Mouse (Mus musculus) heart, embryonic 11.5 days (tissue): ENCODE data around the gene Dusp5. TPM values are rescaled to one million over a fixed set of nuclear protein-coding genes. Genes with fewer than 3 reads are reported as not detected.

ENCODE experiments used
- ATAC-seq: fragments of 200-750 bp; cut with Nextera tagmentation; replicated peaks from 2 replicates; pipeline ENCODE4 v1.8.0; 2017; ENCODE audit warnings: moderate library complexity; ENCODE audit not compliant: insufficient number of reproducible peaks, low FRiP score, low TSS enrichment
- H3K27ac ChIP-seq: fragments of 300-500 bp; sonication (generic); 2 replicates; pipeline ENCODE4 v1.5.1; 2014; ENCODE audit warnings: mild to moderate bottlenecking, low read depth, low read length
- H3K27me3 ChIP-seq: fragments of 300-500 bp; sonication (generic); 2 replicates; pipeline ENCODE4 v1.6.1; 2014; ENCODE audit warnings: mild to moderate bottlenecking, low read length, mixed read lengths; ENCODE audit not compliant: control insufficient read depth, insufficient read depth
- H3K36me3 ChIP-seq: fragments of 300-500 bp; sonication (generic); 2 replicates; pipeline ENCODE4 v1.6.1; 2014; ENCODE audit warnings: mild to moderate bottlenecking, low read length, moderate library complexity, mixed read lengths; ENCODE audit not compliant: control insufficient read depth, insufficient read depth
- H3K4me1 ChIP-seq: fragments of 300-500 bp; sonication (generic); 2 replicates; pipeline ENCODE4 v1.6.1; 2014; ENCODE audit warnings: low read length; ENCODE audit not compliant: control insufficient read depth, insufficient read depth
- H3K4me2 ChIP-seq: fragments of 300-500 bp; sonication (generic); 2 replicates; pipeline ENCODE4 v1.6.1; 2014; ENCODE audit warnings: mild to moderate bottlenecking, moderate library complexity
- H3K4me3 ChIP-seq: fragments of 300-500 bp; sonication (generic); 2 replicates; pipeline ENCODE4 v1.5.1; 2014; ENCODE audit warnings: low read depth, low read length
- H3K9ac ChIP-seq: fragments of 300-500 bp; sonication (generic); 2 replicates; pipeline ENCODE4 v1.6.1; 2014; ENCODE audit warnings: mild to moderate bottlenecking, low read depth, low read length, moderate library complexity
- H3K9me3 ChIP-seq: fragments of 300-500 bp; sonication (generic); replicated peaks from 2 replicates; pipeline ENCODE4 v1.6.1; 2016; ENCODE audit warnings: low read length; ENCODE audit not compliant: control insufficient read depth
- WGBS: fragments of 180-500 bp; shearing (Covaris S2); extraction: QIAGEN DNeasy Blood & Tissue Kit; methylation state at CpG from one replicate; pipeline ENCODE4 v1.1.7; 2014; ENCODE audit not compliant: insufficient replicate concordance; 5-methylcytosine and 5-hydroxymethylcytosine counted together
- polyA plus RNA-seq: library from polyadenylated mRNA; unstranded; fragments of >200 nt; fragmentation: Nextera tagmentation; extraction: Ambion mirVana; gene quantifications from 2 replicates; pipeline ENCODE4 v1.2.1, GENCODE M21; 2014

The Dusp5 gene
- polyA plus RNA-seq, 1 experiment from 2014 or later: 9.4 TPM

GRCm38 (mm10) chr19:53539296-53539695 is 10.4 kb downstream of the Dusp5 start:
- Histone ChIP-seq H3K4me1 (no peaks in the 10 kb centered on the region), H3K9ac (no peak overlapping the region), H3K4me3 (no peak overlapping the region), H3K4me2 (no peak overlapping the region), H3K27ac (no peak overlapping the region), H3K27me3 (no peaks in the 10 kb centered on the region), H3K9me3 (no peaks in the 10 kb centered on the region), H3K36me3 (0 out of 2 replicates have a peak, but pooled peaks cover 12% of the 10 kb centered on the region)
- ATAC-seq: no peak
- 77% methylated on average over 3 of the region's 3 CpGs for WGBS

GRCm38 (mm10) chr19:53543602-53544001 is 14.7 kb downstream of the Dusp5 start:
- Histone ChIP-seq H3K4me3 (no peak overlapping the region), H3K9me3 (no peaks in the 10 kb centered on the region), H3K4me1 (no peaks in the 10 kb centered on the region), H3K9ac (no peak overlapping the region), H3K27ac (no peak overlapping the region), H3K27me3 (no peaks in the 10 kb centered on the region), H3K4me2 (no peak overlapping the region), H3K36me3 (0 out of 2 replicates have a peak, but pooled peaks cover 8% of the 10 kb centered on the region)
- 29% methylated on average over 5 of the region's 5 CpGs for WGBS
- no peak for ATAC-seq

GRCm38 (mm10) chr19:53544923-53545561 is 16.1 kb downstream of the Dusp5 start:
- no peak overlapping the region for H3K4me3 ChIP-seq
- 0 out of 2 replicates have a peak, but pooled peaks cover 8% of the 10 kb centered on the region for H3K36me3 ChIP-seq
- H3K4me1 ChIP-seq: no peaks in the 10 kb centered on the region
- no peak overlapping the region for H3K4me2 ChIP-seq
- WGBS: 51% methylated on average over 4 of the region's 4 CpGs
- H3K9ac ChIP-seq: no peak overlapping the region
- no peak overlapping the region for H3K27ac ChIP-seq
- ATAC-seq: no peak
- no peaks in the 10 kb centered on the region for H3K27me3 ChIP-seq
- H3K9me3 ChIP-seq: no peaks in the 10 kb centered on the region

- H3K27ac ChIP-seq: no peak overlapping the region
- WGBS: 59% methylated on average over 8 of the region's 8 CpGs
- H3K4me3 ChIP-seq: no peak overlapping the region
- no peak for ATAC-seq
- no peaks in the 10 kb centered on the region for H3K36me3 ChIP-seq
- no peak overlapping the region for H3K4me2 ChIP-seq
- no peaks in the 10 kb centered on the region for H3K27me3 ChIP-seq
- no peak overlapping the region for H3K9ac ChIP-seq
- no peaks in the 10 kb centered on the region for H3K9me3 ChIP-seq
- 0 out of 2 replicates have a peak, but pooled peaks cover 4% of the 10 kb centered on the region for H3K4me1 ChIP-seq
These were observed 18.7 kb downstream of the Dusp5 start for GRCm38 (mm10) chr19:53547597-53547996.

- Histone ChIP-seq H3K4me1 (peaks cover 4% of the 10 kb centered on the region; the same call in 1 of the 2 replicates), H3K4me2 (no peak overlapping the region), H3K27ac (no peak overlapping the region), H3K27me3 (no peaks in the 10 kb centered on the region), H3K4me3 (no peak overlapping the region), H3K9ac (no peak overlapping the region), H3K36me3 (no peaks in the 10 kb centered on the region), H3K9me3 (no peaks in the 10 kb centered on the region)
- ATAC-seq: no peak
- 59% methylated on average over 12 of the region's 12 CpGs for WGBS
These were observed 22.1 kb downstream of the Dusp5 start for GRCm38 (mm10) chr19:53550972-53551371.

- no peak overlapping the region for H3K9ac ChIP-seq
- no peaks in the 10 kb centered on the region for H3K9me3 ChIP-seq
- no peak overlapping the region for H3K4me3 ChIP-seq
- no peaks in the 10 kb centered on the region for H3K27me3 ChIP-seq
- H3K4me2 ChIP-seq: no peak overlapping the region
- no peak for ATAC-seq
- no peak overlapping the region for H3K27ac ChIP-seq
- H3K36me3 ChIP-seq: no peaks in the 10 kb centered on the region
- WGBS: 38% methylated on average over 10 of the region's 10 CpGs
- H3K4me1 ChIP-seq: peaks cover 7% of the 10 kb centered on the region
These were observed 23.4 kb downstream of the Dusp5 start for GRCm38 (mm10) chr19:53552216-53552786.

- Histone ChIP-seq H3K9me3 (no peaks in the 10 kb centered on the region), H3K27me3 (no peaks in the 10 kb centered on the region), H3K36me3 (no peaks in the 10 kb centered on the region), H3K4me1 (peaks cover 11% of the 10 kb centered on the region), H3K4me3 (no peak overlapping the region), H3K9ac (no peak overlapping the region), H3K4me2 (no peak overlapping the region), H3K27ac (no peak overlapping the region)
- no peak for ATAC-seq
- 40% methylated on average over 6 of the region's 6 CpGs for WGBS
These were observed 23.9 kb downstream of the Dusp5 start for GRCm38 (mm10) chr19:53552795-53553194.

- no peak overlapping the region for H3K9ac ChIP-seq
- H3K4me3 ChIP-seq: no peak overlapping the region
- no peaks in the 10 kb centered on the region for H3K9me3 ChIP-seq
- ATAC-seq: no peak
- no peak overlapping the region for H3K4me2 ChIP-seq
- 80% methylated on average over 11 of the region's 11 CpGs for WGBS
- no peaks in the 10 kb centered on the region for H3K36me3 ChIP-seq
- no peaks in the 10 kb centered on the region for H3K27me3 ChIP-seq
- no peak overlapping the region for H3K27ac ChIP-seq
- H3K4me1 ChIP-seq: peaks cover 11% of the 10 kb centered on the region
These were observed 25.5 kb downstream of the Dusp5 start for GRCm38 (mm10) chr19:53554402-53554801.
